14 mouse cellular contexts compared by ENCODE assay signal in genomic region chr6:92609078-92609477, GRCm38 (mm10).
A peak's percentile ranks its signal among the peaks of the same experiment; 100 is the strongest.
DNase-seq lines count a peak whose midpoint lies in the region; ATAC-seq and TF ChIP-seq lines count a peak whose summit lies in the region.
"Had no signal": no experiment of that assay in that cellular context is flagged by ENCODE, and none has a peak within 500 bp of the region (broad histone marks: within the 10 kb centered on the region; RNA-seq: fewer than 3 reads in every experiment).

No protein-coding gene starts in this region.

- H3K36me3 ChIP-seq in intestine, embryonic 14.5 days (ENCODE audit: control insufficient read depth, insufficient read depth, low read length) = no peaks in the 10 kb centered on the region
- H3K36me3 ChIP-seq in intestine, postnatal 0 days (ENCODE audit: control insufficient read depth, insufficient read depth) = no peaks in the 10 kb centered on the region
- H3K36me3 ChIP-seq in lung, postnatal 0 days (ENCODE audit: insufficient read depth, low read length) = no peaks in the 10 kb centered on the region
- H3K36me3 ChIP-seq in heart, embryonic 12.5 days = no peaks in the 10 kb centered on the region
- H3K36me3 ChIP-seq in stomach, embryonic 15.5 days = no peaks in the 10 kb centered on the region
- H3K36me3 ChIP-seq: forebrain, embryonic 10.5 days; liver, embryonic 12.5 days; midbrain, embryonic 10.5 days had no signal

- no peaks in the 10 kb centered on the region for H3K27me3 ChIP-seq in intestine, embryonic 14.5 days (replicated peaks; ENCODE audit: control insufficient read depth, insufficient read depth, low read length)
- no peaks in the 10 kb centered on the region for H3K27me3 ChIP-seq in intestine, postnatal 0 days (replicated peaks; ENCODE audit: control insufficient read depth, insufficient read depth, low read length)
- H3K27me3 ChIP-seq in lung, postnatal 0 days (replicated peaks; ENCODE audit: insufficient read depth, low read length) = no peaks in the 10 kb centered on the region
- no peaks in the 10 kb centered on the region for H3K27me3 ChIP-seq in heart, embryonic 12.5 days (replicated peaks)
- no peaks in the 10 kb centered on the region for H3K27me3 ChIP-seq in stomach, embryonic 15.5 days (replicated peaks)
- H3K27me3 ChIP-seq: CH12.LX; liver, embryonic 12.5 days had no signal

- no peak for TF ChIP-seq EP300 in lung, postnatal 0 days (IDR thresholded peaks at IDR 0.05)

- H3K4me3 ChIP-seq in intestine, embryonic 14.5 days (ENCODE audit: low read depth, low read length) = no peak overlapping the region
- no peak overlapping the region for H3K4me3 ChIP-seq in intestine, postnatal 0 days (ENCODE audit: low read depth, low read length)
- H3K4me3 ChIP-seq in lung, postnatal 0 days (ENCODE audit: low read depth, low read length) = no peak overlapping the region
- H3K4me3 ChIP-seq in heart, embryonic 12.5 days = no peak overlapping the region
- H3K4me3 ChIP-seq in stomach, embryonic 15.5 days (replicated peaks) = no peak overlapping the region
- H3K4me3 ChIP-seq: forebrain, embryonic 10.5 days; liver, embryonic 12.5 days; midbrain, embryonic 10.5 days had no signal

- ATAC-seq in intestine, embryonic 14.5 days (replicated peaks; ENCODE audit: low FRiP score, low TSS enrichment, low read depth) = peak; percentile 50; the same call in 1 of the 2 replicates
- ATAC-seq in intestine, postnatal 0 days = no peak
- ATAC-seq in lung, postnatal 0 days = peak; percentile 37
- peak; percentile 55; the same call in 1 of the 2 replicates for ATAC-seq in heart, embryonic 12.5 days (ENCODE audit: insufficient number of reproducible peaks, low FRiP score)
- peak; percentile 39; the same call in 1 of the 2 replicates for ATAC-seq in stomach, embryonic 15.5 days (ENCODE audit: insufficient read depth, low FRiP score, low read depth)
- ATAC-seq: liver, embryonic 12.5 days had no signal

- no peak for TF ChIP-seq CTCF in intestine, postnatal 0 days (IDR thresholded peaks at IDR 0.05; ENCODE audit: low read depth)
- TF ChIP-seq CTCF in lung, postnatal 0 days (IDR thresholded peaks at IDR 0.05) = no peak

- no peak for DNase-seq in intestine, embryonic 14.5 days (ENCODE audit: low spot score)
- peak; percentile 16 for DNase-seq in lung, postnatal 0 days (ENCODE audit: low spot score)
- DNase-seq in lung, postnatal 14 days = no peak
- no peak for DNase-seq in right cerebral cortex, postnatal 25 days
- DNase-seq in cerebellum, adult 11-12 months = no peak
- DNase-seq: adrenal gland, adult 8-10 months; gastrocnemius, postnatal 14 days had no signal

- H3K4me2 ChIP-seq in intestine, embryonic 14.5 days (ENCODE audit: low read length) = peak overlapping the region; percentile 20
- no peak overlapping the region for H3K4me2 ChIP-seq in intestine, postnatal 0 days (replicated peaks; ENCODE audit: low read depth)
- H3K4me2 ChIP-seq in lung, postnatal 0 days (replicated peaks; ENCODE audit: low read depth, low read length) = no peak overlapping the region
- H3K4me2 ChIP-seq in heart, embryonic 12.5 days = peak overlapping the region; percentile 35
- no peak overlapping the region for H3K4me2 ChIP-seq in stomach, embryonic 15.5 days
- H3K4me2 ChIP-seq: liver, embryonic 12.5 days had no signal

- H3K9ac ChIP-seq in intestine, embryonic 14.5 days (ENCODE audit: low read length) = no peak overlapping the region
- no peak overlapping the region for H3K9ac ChIP-seq in intestine, postnatal 0 days (ENCODE audit: low read depth, low read length)
- H3K9ac ChIP-seq in lung, postnatal 0 days (replicated peaks; ENCODE audit: low read depth) = no peak overlapping the region
- no peak overlapping the region for H3K9ac ChIP-seq in heart, embryonic 12.5 days
- no peak overlapping the region for H3K9ac ChIP-seq in stomach, embryonic 15.5 days
- H3K9ac ChIP-seq: liver, embryonic 12.5 days had no signal

- H3K27ac ChIP-seq in intestine, embryonic 14.5 days (ENCODE audit: low read depth) = peak overlapping the region; percentile 62
- H3K27ac ChIP-seq in intestine, postnatal 0 days (ENCODE audit: low read depth, low read length) = no peak overlapping the region
- no peak overlapping the region for H3K27ac ChIP-seq in lung, postnatal 0 days (ENCODE audit: low read length)
- H3K27ac ChIP-seq in heart, embryonic 12.5 days (ENCODE audit: poor library complexity, severe bottlenecking) = peak overlapping the region; percentile 58
- peak overlapping the region; percentile 66 for H3K27ac ChIP-seq in stomach, embryonic 15.5 days
- H3K27ac ChIP-seq: forebrain, embryonic 10.5 days; midbrain, embryonic 10.5 days had no signal

- H3K9me3 ChIP-seq in intestine, embryonic 14.5 days (ENCODE audit: control insufficient read depth, low read length) = no peaks in the 10 kb centered on the region
- H3K9me3 ChIP-seq in intestine, postnatal 0 days (ENCODE audit: control insufficient read depth) = no peaks in the 10 kb centered on the region
- H3K9me3 ChIP-seq in lung, postnatal 0 days (ENCODE audit: low read length) = no peaks in the 10 kb centered on the region
- no peaks in the 10 kb centered on the region for H3K9me3 ChIP-seq in heart, embryonic 12.5 days (replicated peaks)
- H3K9me3 ChIP-seq in stomach, embryonic 15.5 days = no peaks in the 10 kb centered on the region
- H3K9me3 ChIP-seq: forebrain, embryonic 10.5 days; liver, embryonic 12.5 days; midbrain, embryonic 10.5 days had no signal

- WGBS in intestine, embryonic 14.5 days = 43% methylated on average over 3 of the region's 3 CpGs
- 63% methylated on average over 3 of the region's 3 CpGs for WGBS in intestine, postnatal 0 days
- WGBS in lung, postnatal 0 days = 71% methylated on average over 3 of the region's 3 CpGs
- 54% methylated on average over 3 of the region's 3 CpGs for WGBS in heart, embryonic 12.5 days
- 59% methylated on average over 3 of the region's 3 CpGs for WGBS in stomach, embryonic 15.5 days

- H3K4me1 ChIP-seq in intestine, embryonic 14.5 days (replicated peaks; ENCODE audit: control insufficient read depth, insufficient read depth, low read length) = peaks cover 32% of the 10 kb centered on the region
- H3K4me1 ChIP-seq in intestine, postnatal 0 days (replicated peaks; ENCODE audit: control insufficient read depth, insufficient read depth, low read length) = no peaks in the 10 kb centered on the region
- peaks cover 4% of the 10 kb centered on the region; the same call in 1 of the 2 replicates for H3K4me1 ChIP-seq in lung, postnatal 0 days (ENCODE audit: insufficient read depth, low read depth, low read length)
- H3K4me1 ChIP-seq in heart, embryonic 12.5 days (replicated peaks) = peaks cover 30% of the 10 kb centered on the region
- peaks cover 16% of the 10 kb centered on the region; the same call in 1 of the 2 replicates for H3K4me1 ChIP-seq in stomach, embryonic 15.5 days
- H3K4me1 ChIP-seq: liver, embryonic 12.5 days had no signal

Comparison
In these comparisons a context has a peak if more than half of its experiments do, and no peak if none do; other contexts are left out.
1. H3K27ac ChIP-seq: peak in intestine, embryonic 14.5 days (single experiment), heart, embryonic 12.5 days (single experiment) and stomach, embryonic 15.5 days (single experiment); none in intestine, postnatal 0 days (single experiment) and lung, postnatal 0 days (single experiment).
2. H3K4me2 ChIP-seq: peak in intestine, embryonic 14.5 days (single experiment) and heart, embryonic 12.5 days (single experiment); none in intestine, postnatal 0 days (single experiment), lung, postnatal 0 days (single experiment) and stomach, embryonic 15.5 days (single experiment).